Mouse (Mus musculus): ENCODE measurements around the gene Gab2.

DNA sequence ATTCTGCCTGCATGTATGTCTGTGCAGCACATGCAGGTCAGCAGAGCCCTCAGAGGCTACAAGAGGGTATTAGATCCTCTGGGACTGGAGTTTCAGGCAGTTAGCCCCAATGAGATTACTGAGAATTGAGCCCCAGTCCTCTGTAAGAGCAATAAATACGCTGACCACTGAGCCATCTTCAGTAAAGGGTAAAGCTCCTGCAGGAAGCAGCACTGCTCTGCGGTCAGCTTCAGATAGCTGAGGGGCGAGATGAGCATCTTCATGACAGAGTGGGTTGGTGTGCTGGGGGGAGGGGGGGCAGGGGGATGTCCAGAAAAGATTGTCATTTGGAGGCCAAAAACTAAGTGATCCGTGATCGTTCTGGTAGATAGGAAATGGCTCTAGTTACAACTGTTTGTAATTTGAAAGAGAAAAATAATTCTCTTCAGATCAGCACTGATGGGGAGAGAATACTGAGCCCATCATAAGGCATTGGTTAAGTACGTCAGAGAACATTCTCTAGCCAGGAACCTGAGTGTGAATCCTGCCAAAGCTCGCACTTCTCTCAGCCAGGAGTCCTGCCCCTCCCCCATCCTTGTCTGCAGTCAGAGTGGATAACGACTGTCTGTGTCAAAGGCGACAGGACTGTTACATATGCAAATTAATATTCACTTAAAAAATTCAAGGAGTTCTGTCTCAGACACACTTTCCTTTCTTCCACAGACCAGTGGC, 264.9 kb downstream of the Gab2 start:
- TF ChIP-seq CTCF (IDR thresholded peaks at IDR 0.05; ENCODE audit: borderline replicate concordance, extremely low read depth, insufficient read depth, insufficient read length) (no peak), POLR2A (IDR thresholded peaks at IDR 0.05; ENCODE audit: borderline replicate concordance, extremely low read depth, insufficient read depth, insufficient read length, poor library complexity, severe bottlenecking) (no peak)
